Mouse (Mus musculus) midbrain, embryonic 11.5 days (tissue): ENCODE results near the gene Podn. TPM values are rescaled to one million over a fixed set of nuclear protein-coding genes. Genes with fewer than 3 reads are reported as not detected.
A peak's percentile ranks its signal among the peaks of the same experiment; 100 is the strongest.

Experiments used
- ATAC-seq: fragments of 200-750 bp; cut with Nextera tagmentation; 2 replicates; pipeline ENCODE4 v1.8.0; 2017; ENCODE audit warnings: moderate TSS enrichment, moderate library complexity; ENCODE audit not compliant: low FRiP score
- DNase-seq: peaks from one replicate; pipeline ENCODE4 v3.0.0; 2015; ENCODE audit warnings: low spot score; ENCODE audit errors: missing footprints
- H3K27ac ChIP-seq: fragments of 300-500 bp; sonication (generic); 2 replicates; pipeline ENCODE4 v1.5.1; 2014; ENCODE audit warnings: low read depth, low read length
- H3K27me3 ChIP-seq: fragments of 300-500 bp; sonication (generic); 2 replicates; pipeline ENCODE4 v1.6.1; 2014; ENCODE audit warnings: mild to moderate bottlenecking, low read length, moderate library complexity, mixed read lengths; ENCODE audit not compliant: control insufficient read depth, insufficient read depth
- H3K36me3 ChIP-seq: fragments of 300-500 bp; sonication (generic); 2 replicates; pipeline ENCODE4 v1.6.1; 2014; ENCODE audit warnings: mild to moderate bottlenecking, low read length, moderate library complexity, mixed read lengths; ENCODE audit not compliant: control insufficient read depth, insufficient read depth
- H3K4me1 ChIP-seq: fragments of 300-500 bp; sonication (generic); 2 replicates; pipeline ENCODE4 v1.6.1; 2014; ENCODE audit warnings: low read length; ENCODE audit not compliant: control insufficient read depth, insufficient read depth
- H3K4me2 ChIP-seq: fragments of 300-500 bp; sonication (generic); 2 replicates; pipeline ENCODE4 v1.6.1; 2014; ENCODE audit warnings: mild to moderate bottlenecking, moderate library complexity
- H3K4me3 ChIP-seq: fragments of 300-500 bp; sonication (generic); 2 replicates; pipeline ENCODE4 v1.5.1; 2014; ENCODE audit warnings: low read depth, low read length
- H3K9ac ChIP-seq: fragments of 300-500 bp; sonication (generic); 2 replicates; pipeline ENCODE4 v1.6.1; 2014; ENCODE audit warnings: low read length
- H3K9me3 ChIP-seq: fragments of 300-500 bp; sonication (generic); 2 replicates; pipeline ENCODE4 v1.6.1; 2016; ENCODE audit warnings: low read length; ENCODE audit not compliant: control insufficient read depth
- whole genome bisulfite sequencing: fragments of 180-500 bp; shearing (Covaris S2); extraction: QIAGEN DNeasy Blood & Tissue Kit; methylation state at CpG from one replicate; pipeline ENCODE4 v1.1.7; 2014; 5-methylcytosine and 5-hydroxymethylcytosine counted together
- polyA plus RNA-seq: library from polyadenylated mRNA; unstranded; fragments of >200 nt; fragmentation: Nextera tagmentation; extraction: Ambion mirVana; gene quantifications from 2 replicates; pipeline ENCODE4 v1.2.1, GENCODE M21; 2014

Podn gene
- polyA plus RNA-seq, 1 experiment from 2014 or later: 0.45 TPM

GRCm38 (mm10) chr4:108014466-108014865, 81.8 kb downstream of the Podn start:
- no peak overlapping the region for H3K4me3 ChIP-seq
- DNase-seq (no peak), ATAC-seq (no peak)
- H3K4me1 ChIP-seq: no peaks in the 10 kb centered on the region; the same call in 1 of the 2 replicates
- no peaks in the 10 kb centered on the region for H3K27me3 ChIP-seq
- H3K9ac ChIP-seq: no peak overlapping the region
- H3K27ac ChIP-seq: no peak overlapping the region
- no peak overlapping the region for H3K4me2 ChIP-seq
- no peaks in the 10 kb centered on the region for H3K36me3 ChIP-seq
- 78% methylated on average over 2 of the region's 2 CpGs for WGBS
- no peaks in the 10 kb centered on the region for H3K9me3 ChIP-seq

DNA sequence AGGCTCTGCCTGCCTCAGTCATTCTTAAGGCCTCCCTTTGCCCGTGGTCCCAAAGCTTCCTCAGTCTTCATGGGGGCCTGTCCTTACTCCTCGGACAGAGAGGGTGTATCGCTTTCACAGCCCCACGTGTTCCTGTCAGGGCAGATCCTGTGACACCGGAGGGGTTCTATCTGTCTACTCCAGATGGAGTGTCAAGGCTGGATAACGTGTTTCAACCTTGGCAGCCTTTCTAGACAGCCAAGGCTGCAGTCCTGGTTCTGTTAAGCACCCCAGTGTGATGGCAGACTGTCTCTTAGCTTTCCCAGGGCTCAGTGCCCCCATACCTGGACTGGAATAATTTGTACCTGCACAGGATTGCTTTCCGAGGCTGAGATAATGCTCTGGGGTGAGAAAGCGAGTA, 87.7 kb downstream of the Podn start:
- H3K27ac ChIP-seq: no peak overlapping the region

GRCm38 (mm10) chr4:108007532-108008103, 88.6 kb downstream of the Podn start:
- WGBS: 83% methylated on average over 7 of the region's 7 CpGs
- H3K9me3 ChIP-seq: no peaks in the 10 kb centered on the region
- H3K9ac ChIP-seq: no peak overlapping the region
- no peaks in the 10 kb centered on the region for H3K4me1 ChIP-seq
- no peak for ATAC-seq
- no peaks in the 10 kb centered on the region for H3K36me3 ChIP-seq
- H3K27me3 ChIP-seq: no peaks in the 10 kb centered on the region
- H3K4me2 ChIP-seq: no peak overlapping the region
- no peak overlapping the region for H3K4me3 ChIP-seq
- no peak for DNase-seq
- no peak overlapping the region for H3K27ac ChIP-seq

More for the DNA sequence above, 87.7 kb downstream of the Podn start:
- WGBS: 82% methylated on average over 8 of the region's 8 CpGs
- Histone ChIP-seq H3K4me1 (no peaks in the 10 kb centered on the region), H3K4me2 (no peak overlapping the region), H3K27me3 (no peaks in the 10 kb centered on the region), H3K9me3 (no peaks in the 10 kb centered on the region), H3K36me3 (no peaks in the 10 kb centered on the region), H3K9ac (no peak overlapping the region), H3K4me3 (no peak overlapping the region)
- DNase-seq (no peak), ATAC-seq (no peak)

- Histone ChIP-seq H3K4me2 (no peak overlapping the region), H3K9me3 (no peaks in the 10 kb centered on the region), H3K27ac (no peak overlapping the region), H3K36me3 (no peaks in the 10 kb centered on the region), H3K9ac (no peak overlapping the region), H3K27me3 (no peaks in the 10 kb centered on the region), H3K4me1 (no peaks in the 10 kb centered on the region), H3K4me3 (no peak overlapping the region)
- ATAC-seq (no peak), DNase-seq (no peak)
- 77% methylated on average over 7 of the region's 7 CpGs for WGBS
Observed at GRCm38 (mm10) chr4:108005328-108005727, 90.9 kb downstream of the Podn start.

GRCm38 (mm10) chr4:107999380-107999779, 96.9 kb downstream of the Podn start:
- 79% methylated on average over 1 of the region's 1 CpGs for WGBS
- Histone ChIP-seq H3K9ac (no peak overlapping the region), H3K4me1 (no peaks in the 10 kb centered on the region), H3K36me3 (no peaks in the 10 kb centered on the region), H3K27ac (no peak overlapping the region), H3K4me2 (no peak overlapping the region), H3K4me3 (no peak overlapping the region), H3K9me3 (no peaks in the 10 kb centered on the region), H3K27me3 (no peaks in the 10 kb centered on the region)
- ATAC-seq (no peak), DNase-seq (peak; percentile 14)

DNA sequence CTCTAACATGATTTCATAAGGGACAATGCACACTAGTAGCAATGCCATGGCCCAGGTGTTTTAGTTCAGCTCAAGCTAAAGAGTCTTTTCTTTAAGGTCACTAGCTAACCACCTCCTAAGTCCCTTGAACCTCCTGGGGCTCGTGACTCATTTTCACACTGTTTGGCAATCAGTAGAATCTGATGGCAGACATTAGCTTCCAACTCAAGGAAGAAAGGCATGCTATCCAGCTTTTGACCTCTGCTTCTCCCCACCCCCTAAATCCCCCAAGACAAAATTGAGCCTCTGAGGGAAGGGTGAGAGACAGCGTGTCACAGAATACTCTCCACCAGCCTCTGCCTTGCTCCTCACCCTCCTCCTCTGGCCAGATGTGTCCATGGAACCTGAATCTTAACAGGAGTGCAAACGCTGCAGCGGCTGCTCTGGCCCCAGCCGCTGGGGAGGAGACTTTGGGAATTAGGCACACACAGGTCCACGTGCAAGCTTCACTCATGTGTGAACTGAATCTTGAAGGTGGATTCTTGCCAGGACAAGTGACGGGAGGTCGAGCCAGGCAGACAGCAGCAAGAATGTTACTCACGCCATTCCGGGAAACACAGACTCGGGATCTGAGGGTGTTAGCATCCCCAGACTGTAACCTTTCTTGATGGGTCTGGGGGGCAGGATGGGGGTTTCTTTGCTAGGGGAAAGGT, 97.5 kb downstream of the Podn start:
- ATAC-seq (no peak), DNase-seq (peak; percentile 77)
- no peak overlapping the region for H3K9ac ChIP-seq
- H3K4me3 ChIP-seq: no peak overlapping the region
- H3K27ac ChIP-seq: no peak overlapping the region
- H3K36me3 ChIP-seq: no peaks in the 10 kb centered on the region
- no peaks in the 10 kb centered on the region for H3K9me3 ChIP-seq
- H3K4me1 ChIP-seq: no peaks in the 10 kb centered on the region
- H3K27me3 ChIP-seq: no peaks in the 10 kb centered on the region
- H3K4me2 ChIP-seq: no peak overlapping the region
- 35% methylated on average over 11 of the region's 11 CpGs for WGBS

DNA sequence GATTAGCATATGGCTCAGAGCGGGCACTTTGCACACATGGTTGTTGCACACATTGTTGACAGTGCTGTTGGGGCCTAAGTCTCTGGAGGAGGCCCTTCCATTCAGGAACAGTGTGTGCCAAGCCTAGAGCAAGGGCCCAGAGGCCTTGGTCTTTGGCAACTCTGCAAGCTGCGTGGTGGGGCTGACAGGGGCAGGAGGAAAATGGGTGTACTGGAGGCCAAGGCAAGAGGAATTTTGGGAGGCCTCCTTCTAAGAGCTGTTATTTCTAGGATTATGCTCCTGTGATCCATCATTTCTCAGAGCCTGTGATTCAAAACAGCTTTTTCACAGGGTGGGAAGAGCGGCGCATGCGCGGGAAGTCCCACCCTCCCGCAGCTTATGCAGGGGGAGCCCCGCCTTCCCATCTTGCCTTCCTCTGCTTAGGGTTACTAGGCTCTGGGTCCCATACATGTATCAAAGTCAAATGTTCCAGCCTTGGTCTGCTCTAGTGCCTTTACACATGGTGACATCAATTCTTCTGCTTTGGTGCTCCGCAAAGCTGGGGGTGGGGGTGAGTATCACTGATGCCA, 99.7 kb downstream of the Podn start:
- H3K27ac ChIP-seq: no peak overlapping the region
- no peak for ATAC-seq
- H3K27me3 ChIP-seq: no peaks in the 10 kb centered on the region
- H3K4me3 ChIP-seq: no peak overlapping the region
- DNase-seq: peak; percentile 17
- H3K9ac ChIP-seq: no peak overlapping the region
- 91% methylated on average over 9 of the region's 9 CpGs for WGBS
- H3K36me3 ChIP-seq: no peaks in the 10 kb centered on the region
- H3K4me2 ChIP-seq: no peak overlapping the region
- no peaks in the 10 kb centered on the region for H3K4me1 ChIP-seq
- no peaks in the 10 kb centered on the region for H3K9me3 ChIP-seq

GRCm38 (mm10) chr4:107995727-107996126, 100.5 kb downstream of the Podn start:
- DNase-seq (peak; percentile 60), ATAC-seq (no peak)
- no peak overlapping the region for H3K9ac ChIP-seq
- H3K27ac ChIP-seq: no peak overlapping the region
- no peak overlapping the region for H3K4me3 ChIP-seq
- H3K9me3 ChIP-seq: no peaks in the 10 kb centered on the region
- H3K27me3 ChIP-seq: no peaks in the 10 kb centered on the region
- no peaks in the 10 kb centered on the region for H3K36me3 ChIP-seq
- 81% methylated on average over 6 of the region's 6 CpGs for WGBS
- H3K4me2 ChIP-seq: no peak overlapping the region
- H3K4me1 ChIP-seq: no peaks in the 10 kb centered on the region

- H3K4me3 ChIP-seq: no peak overlapping the region
- H3K9me3 ChIP-seq: no peaks in the 10 kb centered on the region
- H3K4me2 ChIP-seq: no peak overlapping the region
- no peak overlapping the region for H3K9ac ChIP-seq
- ATAC-seq: no peak
- DNase-seq: no peak
- WGBS: 92% methylated on average over 6 of the region's 6 CpGs
- no peaks in the 10 kb centered on the region for H3K36me3 ChIP-seq
- no peaks in the 10 kb centered on the region for H3K4me1 ChIP-seq
- H3K27me3 ChIP-seq: no peaks in the 10 kb centered on the region
- H3K27ac ChIP-seq: no peak overlapping the region
Observed at GRCm38 (mm10) chr4:107995011-107995410, 101.2 kb downstream of the Podn start.
